Mouse (Mus musculus): ENCODE measurements around the gene Stoml2.

GRCm38 (mm10) chr4:43052627-43053026 lies 21.1 kb upstream of the Stoml2 start:
- peak; percentile 91 for TF ChIP-seq CTCF (IDR thresholded peaks at IDR 0.05)
- no peak for TF ChIP-seq POLR2A (IDR thresholded peaks at IDR 0.05; ENCODE audit: insufficient read depth, low read depth, low read length)
